Mouse (Mus musculus) cerebral cortex, adult 2 months (tissue): ENCODE measurements around the gene Zfp366.

ENCODE experiments used
- WGBS: fragments of 180-500 bp; shearing (Covaris S2); methylation state at CpG from one replicate; pipeline ENCODE4 v1.1.7; 2018; 5-methylcytosine and 5-hydroxymethylcytosine counted together

Gene Zfp366

GRCm38 (mm10) chr13:99250806-99251205, 66.2 kb downstream of the Zfp366 start:
- 91% methylated on average over 2 of the region's 2 CpGs for WGBS

- WGBS: 67% methylated on average over 3 of the region's 3 CpGs
Measured at GRCm38 (mm10) chr13:99254781-99255180, 70.2 kb downstream of the Zfp366 start.

GRCm38 (mm10) chr13:99256916-99257315, 72.3 kb downstream of the Zfp366 start:
- 95% methylated on average over 4 of the region's 4 CpGs for WGBS

- WGBS: 90% methylated on average over 3 of the region's 3 CpGs
Measured at GRCm38 (mm10) chr13:99258677-99259076, 74.1 kb downstream of the Zfp366 start.

- WGBS: 70% methylated on average over 15 of the region's 15 CpGs
Measured at GRCm38 (mm10) chr13:99259502-99260174, 75.0 kb downstream of the Zfp366 start.

GRCm38 (mm10) chr13:99262406-99262805, 77.8 kb downstream of the Zfp366 start:
- WGBS: 92% methylated on average over 1 of the region's 1 CpGs

GRCm38 (mm10) chr13:99263159-99263783, 78.6 kb downstream of the Zfp366 start:
- WGBS: 74% methylated on average over 4 of the region's 4 CpGs

- 52% methylated on average over 6 of the region's 6 CpGs for WGBS
Measured at GRCm38 (mm10) chr13:99264483-99264882, 79.9 kb downstream of the Zfp366 start.

GRCm38 (mm10) chr13:99272046-99272445, 87.4 kb downstream of the Zfp366 start:
- WGBS: over 99% methylated on average over 3 of the region's 3 CpGs

- WGBS: 97% methylated on average over 3 of the region's 3 CpGs
Measured at GRCm38 (mm10) chr13:99277521-99277920, 92.9 kb downstream of the Zfp366 start.

GRCm38 (mm10) chr13:99278511-99278910, 93.9 kb downstream of the Zfp366 start:
- WGBS: 92% methylated on average over 6 of the region's 6 CpGs

- 82% methylated on average over 10 of the region's 10 CpGs for WGBS
Measured at GRCm38 (mm10) chr13:99279351-99279750, 94.7 kb downstream of the Zfp366 start.

- WGBS: 66% methylated on average over 6 of the region's 6 CpGs
Measured at GRCm38 (mm10) chr13:99282961-99283360, 98.3 kb downstream of the Zfp366 start.

- 62% methylated on average over 12 of the region's 12 CpGs for whole genome bisulfite sequencing
Measured at GRCm38 (mm10) chr13:99283916-99284315, 99.3 kb downstream of the Zfp366 start.

GRCm38 (mm10) chr13:99284400-99285160, 100.0 kb downstream of the Zfp366 start:
- 40% methylated on average over 21 of the region's 21 CpGs for WGBS

GRCm38 (mm10) chr13:99285241-99285640, 100.6 kb downstream of the Zfp366 start:
- 79% methylated on average over 2 of the region's 2 CpGs for WGBS

GRCm38 (mm10) chr13:99287207-99287606, 102.6 kb downstream of the Zfp366 start:
- 91% methylated on average over 4 of the region's 4 CpGs for WGBS

- 83% methylated on average over 9 of the region's 9 CpGs for WGBS
Measured at GRCm38 (mm10) chr13:99287786-99288185, 103.2 kb downstream of the Zfp366 start.

- 94% methylated on average over 8 of the region's 8 CpGs for WGBS
Measured at GRCm38 (mm10) chr13:99290766-99291165, 106.1 kb downstream of the Zfp366 start.

- WGBS: 93% methylated on average over 13 of the region's 13 CpGs
Measured at GRCm38 (mm10) chr13:99294176-99294575, 109.6 kb downstream of the Zfp366 start.

- WGBS: 68% methylated on average over 5 of the region's 5 CpGs
Measured at GRCm38 (mm10) chr13:99299921-99300320, 115.3 kb downstream of the Zfp366 start.
